Comparison of ENCODE assay signal across 32 mouse cellular contexts in the genomic region with DNA sequence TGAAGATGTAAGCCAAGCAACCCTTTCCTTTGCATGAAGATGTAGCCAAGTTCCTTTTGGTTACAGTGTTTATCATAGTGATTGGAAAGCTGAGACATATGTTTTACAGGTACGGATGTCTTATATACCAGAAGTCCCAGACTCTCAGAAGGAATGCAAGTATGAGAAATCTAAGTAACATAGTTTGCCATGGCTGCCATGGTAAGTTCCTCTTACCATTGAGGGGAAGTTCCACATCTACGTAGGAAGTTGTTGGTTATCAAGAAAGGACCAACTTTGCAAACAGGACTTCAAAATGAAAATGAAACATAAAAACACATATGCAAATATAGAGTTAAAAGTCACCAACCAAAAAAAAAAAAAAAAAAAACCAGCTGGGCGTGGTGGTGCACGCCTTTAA. TPM values are rescaled to one million over a fixed set of nuclear protein-coding genes. Genes with fewer than 3 reads are reported as not detected.
A peak's percentile ranks its signal among the peaks of the same experiment; 100 is the strongest.
DNase-seq lines count a peak whose midpoint lies in the region; ATAC-seq lines count a peak whose summit lies in the region.
"Had no signal": no experiment of that assay in that cellular context is flagged by ENCODE, and none has a peak within 500 bp of the region (broad histone marks: within the 10 kb centered on the region; RNA-seq: fewer than 3 reads in every experiment).

No protein-coding gene starts in this region.

- H3K9ac ChIP-seq in hindbrain, embryonic 11.5 days (ENCODE audit: low read depth, low read length), result no peak overlapping the region
- H3K9ac ChIP-seq: embryonic facial prominence, embryonic 12.5 days; heart, embryonic 13.5 days; hindbrain, embryonic 15.5 days; intestine, embryonic 15.5 days; limb, embryonic 13.5 days; liver, embryonic 13.5 days; neural tube, embryonic 15.5 days had no signal

- peak; percentile 37 for ATAC-seq in CD4-positive, CD25-positive, alpha-beta regulatory T cell, adult 4 months
- ATAC-seq in common myeloid progenitor, adult 5-6 weeks (replicated peaks; ENCODE audit: low read depth, poor library complexity, severe bottlenecking), result 0 out of 2 replicates have a peak, but pooled peaks have one; percentile 39
- ATAC-seq in neutrophil, adult 5-6 weeks (ENCODE audit: extremely low read depth, insufficient number of reproducible peaks, low FRiP score, poor library complexity, severe bottlenecking), result peak; percentile 74
- ATAC-seq in granulocyte monocyte progenitor cell, adult 5-6 weeks (replicated peaks; ENCODE audit: poor library complexity, severe bottlenecking), result no peak; the same call in 1 of the 2 replicates
- no peak for ATAC-seq in hindbrain, embryonic 11.5 days (ENCODE audit: low FRiP score)
- ATAC-seq: forebrain, embryonic 14.5 days; intestine, embryonic 15.5 days; lung, postnatal 0 days had no signal

- no peak overlapping the region for H3K4me2 ChIP-seq in hindbrain, embryonic 11.5 days (replicated peaks; ENCODE audit: low read depth, low read length)
- H3K4me2 ChIP-seq: embryonic facial prominence, embryonic 12.5 days; heart, embryonic 13.5 days; hindbrain, embryonic 15.5 days; intestine, embryonic 15.5 days; limb, embryonic 13.5 days; liver, embryonic 13.5 days; neural tube, embryonic 15.5 days had no signal

- H3K4me3 ChIP-seq in hindbrain, embryonic 11.5 days (ENCODE audit: low read depth, low read length), result no peak overlapping the region
- H3K4me3 ChIP-seq: embryonic facial prominence, embryonic 12.5 days; heart, embryonic 13.5 days; hindbrain, embryonic 15.5 days; intestine, embryonic 15.5 days; layer of hippocampus, adult 2 months; limb, embryonic 13.5 days; liver, embryonic 13.5 days; neural tube, embryonic 15.5 days had no signal

- H3K36me3 ChIP-seq in hindbrain, embryonic 11.5 days (ENCODE audit: control insufficient read depth, insufficient read depth, low read length), result no peaks in the 10 kb centered on the region
- H3K36me3 ChIP-seq: embryonic facial prominence, embryonic 12.5 days; heart, embryonic 13.5 days; hindbrain, embryonic 15.5 days; intestine, embryonic 15.5 days; limb, embryonic 13.5 days; liver, embryonic 13.5 days; neural tube, embryonic 15.5 days had no signal

- H3K9me3 ChIP-seq in hindbrain, embryonic 11.5 days (ENCODE audit: control insufficient read depth, low read length), result no peaks in the 10 kb centered on the region
- H3K9me3 ChIP-seq: embryonic facial prominence, embryonic 12.5 days; heart, embryonic 13.5 days; hindbrain, embryonic 15.5 days; intestine, embryonic 15.5 days; limb, embryonic 13.5 days; liver, embryonic 13.5 days; neural tube, embryonic 15.5 days had no signal

- no peaks in the 10 kb centered on the region for H3K4me1 ChIP-seq in hindbrain, embryonic 11.5 days (replicated peaks; ENCODE audit: control insufficient read depth, insufficient read depth, low read length)
- H3K4me1 ChIP-seq: embryonic facial prominence, embryonic 12.5 days; heart, embryonic 13.5 days; hindbrain, embryonic 15.5 days; intestine, embryonic 15.5 days; limb, embryonic 13.5 days had no signal

- DNase-seq in A20 (ENCODE audit: low read depth, low spot score), result peak; percentile 72
- no peak for DNase-seq in embryo, embryonic 9.5 days (ENCODE audit: extremely low spot score)
- no peak for DNase-seq in hindbrain, embryonic 11.5 days (ENCODE audit: low spot score)
- DNase-seq: adrenal gland, adult 2 months; adrenal gland, postnatal 36 days; cerebellum, adult 8-10 months; cerebellum, postnatal 25 days; gastrocnemius, postnatal 25 days; heart, adult 18-20 months; heart, postnatal 10 days; kidney, adult 2 months; kidney, postnatal 36 days; liver, embryonic 13.5 days; lung, adult 18-20 months; lung, postnatal 4 days; midbrain, embryonic 14.5 days; right cerebral cortex, postnatal 4 days; thymus, adult 2 months; thymus, postnatal 36 days had no signal

- WGBS in hindbrain, embryonic 11.5 days, result 89% methylated on average over 4 of the region's 4 CpGs

- H3K27me3 ChIP-seq in hindbrain, embryonic 11.5 days (ENCODE audit: control insufficient read depth, insufficient read depth, low read length), result no peaks in the 10 kb centered on the region
- H3K27me3 ChIP-seq: embryonic facial prominence, embryonic 12.5 days; heart, embryonic 13.5 days; hindbrain, embryonic 15.5 days; intestine, embryonic 15.5 days; limb, embryonic 13.5 days; liver, embryonic 13.5 days; neural tube, embryonic 15.5 days had no signal

- H3K27ac ChIP-seq in hindbrain, embryonic 11.5 days (ENCODE audit: low read depth, low read length), result no peak overlapping the region
- H3K27ac ChIP-seq: embryonic facial prominence, embryonic 12.5 days; heart, embryonic 13.5 days; hindbrain, embryonic 15.5 days; intestine, embryonic 15.5 days; layer of hippocampus, adult 2 months; limb, embryonic 13.5 days; liver, embryonic 13.5 days; neural tube, embryonic 15.5 days had no signal

RNA-seq across cellular contexts. Expression of a gene that starts 8.1 kb away (rescaled TPM):
- polyA plus RNA-seq in CD4-positive, CD25-positive, alpha-beta regulatory T cell, adult 4 months (2017; shearing (Covaris generic)), result 10 to 100 TPM; 44.1 to 58.3 TPM
- total RNA-seq in common myeloid progenitor, adult 5-6 weeks (2017), result 17.4 and 30.9 TPM in 2 replicates
- 117 and 129 TPM in 2 replicates for total RNA-seq in neutrophil, adult 5-6 weeks (2017)
- total RNA-seq in granulocyte monocyte progenitor cell, adult 5-6 weeks (2014; fragmentation: Nextera tagmentation), result 8.4 and 9.3 TPM in 2 replicates
- 4.7 and 12.6 TPM in 2 replicates for total RNA-seq in granulocyte monocyte progenitor cell, adult 5-6 weeks (2017)
- 78.9 and 85.8 TPM in 2 replicates for polyA plus RNA-seq in hindbrain, embryonic 11.5 days (2014; fragmentation: Nextera tagmentation; extraction: Ambion mirVana)

RNA-seq across cellular contexts. Expression of a gene that starts 40.4 kb away (rescaled TPM):
- polyA plus RNA-seq in CD4-positive, CD25-positive, alpha-beta regulatory T cell, adult 4 months (2017; shearing (Covaris generic)), result 10 to 100 TPM; 54.0 to 64.9 TPM
- total RNA-seq in common myeloid progenitor, adult 5-6 weeks (2017), result 29.1 and 42.5 TPM in 2 replicates
- total RNA-seq in neutrophil, adult 5-6 weeks (2017), result 138 and 156 TPM in 2 replicates
- total RNA-seq in granulocyte monocyte progenitor cell, adult 5-6 weeks (2014; fragmentation: Nextera tagmentation), result 18.9 and 20.7 TPM in 2 replicates
- total RNA-seq in granulocyte monocyte progenitor cell, adult 5-6 weeks (2017), result 18.2 and 22.2 TPM in 2 replicates
- polyA plus RNA-seq in hindbrain, embryonic 11.5 days (2014; fragmentation: Nextera tagmentation; extraction: Ambion mirVana), result 129 and 147 TPM in 2 replicates

Comparison
In these comparisons a context has a peak if more than half of its experiments do, and no peak if none do; other contexts are left out.
1. ATAC-seq: peak in CD4-positive, CD25-positive, alpha-beta regulatory T cell, adult 4 months (single experiment), common myeloid progenitor, adult 5-6 weeks (single experiment) and neutrophil, adult 5-6 weeks (single experiment); none in granulocyte monocyte progenitor cell, adult 5-6 weeks (single experiment) and hindbrain, embryonic 11.5 days (single experiment).